Mouse (Mus musculus): ENCODE measurements around the gene Gfm1. TPM values are rescaled to one million over a fixed set of nuclear protein-coding genes. Genes with fewer than 3 reads are reported as not detected.

The Gfm1 gene
- polyA plus RNA-seq, 1 experiment: 84.5 TPM

- H3K4me1 ChIP-seq (ENCODE audit: control insufficient read depth, insufficient read depth, low read length): peaks cover 7% of the 10 kb centered on the region
- TF ChIP-seq CTCF (IDR thresholded peaks at IDR 0.05; ENCODE audit: low read depth, low read length): no peak
- TF ChIP-seq POLR2A (IDR thresholded peaks at IDR 0.05; ENCODE audit: insufficient read depth, low read length): no peak
- no peak for TF ChIP-seq EP300 (IDR thresholded peaks at IDR 0.05; ENCODE audit: insufficient read depth, low read depth, low read length)
Measured at GRCm38 (mm10) chr3:67499406-67499791, 69.5 kb downstream of the Gfm1 start.

GRCm38 (mm10) chr3:67503878-67504277, 74.0 kb downstream of the Gfm1 start:
- no peak overlapping the region for H3K4me3 ChIP-seq (ENCODE audit: low read depth, low read length)
- no peaks in the 10 kb centered on the region for H3K27me3 ChIP-seq (ENCODE audit: control insufficient read depth, insufficient read depth, low read length, poor library complexity, severe bottlenecking)
- TF ChIP-seq POLR2A (IDR thresholded peaks at IDR 0.05; ENCODE audit: insufficient read depth, low read length): no peak
- TF ChIP-seq CTCF (IDR thresholded peaks at IDR 0.05; ENCODE audit: low read depth, low read length): no peak
- TF ChIP-seq EP300 (IDR thresholded peaks at IDR 0.05; ENCODE audit: insufficient read depth, low read depth, low read length): peak; percentile 89
- peaks cover 11% of the 10 kb centered on the region for H3K9me3 ChIP-seq (replicated peaks; ENCODE audit: control insufficient read depth, insufficient read depth, low read length, poor library complexity, severe bottlenecking)
- peaks cover 7% of the 10 kb centered on the region for H3K4me1 ChIP-seq (ENCODE audit: control insufficient read depth, insufficient read depth, low read length)
- H3K27ac ChIP-seq (ENCODE audit: insufficient read depth, low read length): peak overlapping the region; percentile 62
- no peak overlapping the region for H3K9ac ChIP-seq (ENCODE audit: low read depth, poor library complexity, severe bottlenecking)
- H3K36me3 ChIP-seq (ENCODE audit: control insufficient read depth, insufficient read depth, low read length, poor library complexity, severe bottlenecking): no peaks in the 10 kb centered on the region

More at GRCm38 (mm10) chr3:67499406-67499791, 69.5 kb downstream of the Gfm1 start:
- peaks cover 8% of the 10 kb centered on the region; the same call in 1 of the 2 replicates for H3K9me3 ChIP-seq (replicated peaks; ENCODE audit: control insufficient read depth, insufficient read depth, low read length, poor library complexity, severe bottlenecking)
- H3K36me3 ChIP-seq (ENCODE audit: control insufficient read depth, insufficient read depth, low read length, poor library complexity, severe bottlenecking): no peaks in the 10 kb centered on the region
- no peak overlapping the region for H3K4me3 ChIP-seq (ENCODE audit: low read depth, low read length)
- no peak overlapping the region for H3K9ac ChIP-seq (ENCODE audit: low read depth, poor library complexity, severe bottlenecking)
- H3K27me3 ChIP-seq (ENCODE audit: control insufficient read depth, insufficient read depth, low read length, poor library complexity, severe bottlenecking): no peaks in the 10 kb centered on the region
- H3K27ac ChIP-seq (ENCODE audit: insufficient read depth, low read length): no peak overlapping the region

- H3K36me3 ChIP-seq (ENCODE audit: control insufficient read depth, insufficient read depth, low read length, poor library complexity, severe bottlenecking): no peaks in the 10 kb centered on the region
- no peak overlapping the region for H3K4me3 ChIP-seq (ENCODE audit: low read depth, low read length)
- H3K9ac ChIP-seq (ENCODE audit: low read depth, poor library complexity, severe bottlenecking): no peak overlapping the region
- H3K9me3 ChIP-seq (replicated peaks; ENCODE audit: control insufficient read depth, insufficient read depth, low read length, poor library complexity, severe bottlenecking): peaks cover 5% of the 10 kb centered on the region
- no peak overlapping the region for H3K27ac ChIP-seq (ENCODE audit: insufficient read depth, low read length)
- TF ChIP-seq EP300 (IDR thresholded peaks at IDR 0.05; ENCODE audit: insufficient read depth, low read depth, low read length) (no peak), CTCF (IDR thresholded peaks at IDR 0.05; ENCODE audit: low read depth, low read length) (no peak), POLR2A (IDR thresholded peaks at IDR 0.05; ENCODE audit: insufficient read depth, low read length) (no peak)
- H3K27me3 ChIP-seq (ENCODE audit: control insufficient read depth, insufficient read depth, low read length, poor library complexity, severe bottlenecking): no peaks in the 10 kb centered on the region
- H3K4me1 ChIP-seq (ENCODE audit: control insufficient read depth, insufficient read depth, low read length): peaks cover 7% of the 10 kb centered on the region
Measured at GRCm38 (mm10) chr3:67505286-67505685, 75.4 kb downstream of the Gfm1 start.

GRCm38 (mm10) chr3:67508216-67508892, 78.5 kb downstream of the Gfm1 start:
- peaks cover 5% of the 10 kb centered on the region for H3K9me3 ChIP-seq (replicated peaks; ENCODE audit: control insufficient read depth, insufficient read depth, low read length, poor library complexity, severe bottlenecking)
- no peak overlapping the region for H3K9ac ChIP-seq (ENCODE audit: low read depth, poor library complexity, severe bottlenecking)
- peaks cover under 1% of the 10 kb centered on the region for H3K4me1 ChIP-seq (ENCODE audit: control insufficient read depth, insufficient read depth, low read length)
- H3K36me3 ChIP-seq (ENCODE audit: control insufficient read depth, insufficient read depth, low read length, poor library complexity, severe bottlenecking): no peaks in the 10 kb centered on the region
- TF ChIP-seq CTCF (IDR thresholded peaks at IDR 0.05; ENCODE audit: low read depth, low read length): no peak
- TF ChIP-seq EP300 (IDR thresholded peaks at IDR 0.05; ENCODE audit: insufficient read depth, low read depth, low read length): no peak
- no peak for TF ChIP-seq POLR2A (IDR thresholded peaks at IDR 0.05; ENCODE audit: insufficient read depth, low read length)
- H3K4me3 ChIP-seq (ENCODE audit: low read depth, low read length): no peak overlapping the region
- H3K27me3 ChIP-seq (ENCODE audit: control insufficient read depth, insufficient read depth, low read length, poor library complexity, severe bottlenecking): no peaks in the 10 kb centered on the region
- no peak overlapping the region for H3K27ac ChIP-seq (ENCODE audit: insufficient read depth, low read length)

- H3K9ac ChIP-seq (ENCODE audit: low read depth, poor library complexity, severe bottlenecking): no peak overlapping the region
- H3K36me3 ChIP-seq (ENCODE audit: control insufficient read depth, insufficient read depth, low read length, poor library complexity, severe bottlenecking): no peaks in the 10 kb centered on the region
- peaks cover 5% of the 10 kb centered on the region for H3K27me3 ChIP-seq (ENCODE audit: control insufficient read depth, insufficient read depth, low read length, poor library complexity, severe bottlenecking)
- peak; percentile 10 for TF ChIP-seq CTCF (IDR thresholded peaks at IDR 0.05; ENCODE audit: low read depth, low read length)
- TF ChIP-seq POLR2A (IDR thresholded peaks at IDR 0.05; ENCODE audit: insufficient read depth, low read length): no peak
- H3K4me1 ChIP-seq (ENCODE audit: control insufficient read depth, insufficient read depth, low read length): no peaks in the 10 kb centered on the region
- H3K27ac ChIP-seq (ENCODE audit: insufficient read depth, low read length): no peak overlapping the region
- H3K4me3 ChIP-seq (ENCODE audit: low read depth, low read length): no peak overlapping the region
- H3K9me3 ChIP-seq (replicated peaks; ENCODE audit: control insufficient read depth, insufficient read depth, low read length, poor library complexity, severe bottlenecking): no peaks in the 10 kb centered on the region
Measured at GRCm38 (mm10) chr3:67512807-67513206, 82.9 kb downstream of the Gfm1 start.

- no peaks in the 10 kb centered on the region for H3K9me3 ChIP-seq (replicated peaks; ENCODE audit: control insufficient read depth, insufficient read depth, low read length, poor library complexity, severe bottlenecking)
- peak overlapping the region; percentile 52 for H3K4me3 ChIP-seq (ENCODE audit: low read depth, low read length)
- peak overlapping the region; percentile 59 for H3K9ac ChIP-seq (ENCODE audit: low read depth, poor library complexity, severe bottlenecking)
- no peaks in the 10 kb centered on the region for H3K36me3 ChIP-seq (ENCODE audit: control insufficient read depth, insufficient read depth, low read length, poor library complexity, severe bottlenecking)
- H3K27me3 ChIP-seq (ENCODE audit: control insufficient read depth, insufficient read depth, low read length, poor library complexity, severe bottlenecking): peaks cover 5% of the 10 kb centered on the region
- H3K27ac ChIP-seq (ENCODE audit: insufficient read depth, low read length): no peak overlapping the region
- TF ChIP-seq CTCF (IDR thresholded peaks at IDR 0.05; ENCODE audit: low read depth, low read length) (no peak), POLR2A (IDR thresholded peaks at IDR 0.05; ENCODE audit: insufficient read depth, low read length) (no peak), EP300 (IDR thresholded peaks at IDR 0.05; ENCODE audit: insufficient read depth, low read depth, low read length) (no peak)
- H3K4me1 ChIP-seq (ENCODE audit: control insufficient read depth, insufficient read depth, low read length): no peaks in the 10 kb centered on the region
Measured at GRCm38 (mm10) chr3:67514801-67515273, 84.9 kb downstream of the Gfm1 start.
